Mouse (Mus musculus) heart, postnatal 0 days (tissue): ENCODE data around the gene Acaca.
A peak's percentile ranks its signal among the peaks of the same experiment; 100 is the strongest.

Experiments
- CTCF ChIP-seq: IDR thresholded peaks from 2 replicates; pipeline ENCODE4 v1.5.1; 2016; ENCODE audit warnings: antibody characterized with exemption, control low read depth, low read depth
- EP300 ChIP-seq: IDR thresholded peaks from 2 replicates; pipeline ENCODE4 v1.6.1; 2016; ENCODE audit warnings: antibody characterized with exemption, low read depth

- no peak for TF ChIP-seq EP300
- peak; percentile 60 for TF ChIP-seq CTCF
Observed at GRCm38 (mm10) chr11:84264490-84264889, 135.0 kb downstream of the Acaca start.
